In the genomic region with DNA sequence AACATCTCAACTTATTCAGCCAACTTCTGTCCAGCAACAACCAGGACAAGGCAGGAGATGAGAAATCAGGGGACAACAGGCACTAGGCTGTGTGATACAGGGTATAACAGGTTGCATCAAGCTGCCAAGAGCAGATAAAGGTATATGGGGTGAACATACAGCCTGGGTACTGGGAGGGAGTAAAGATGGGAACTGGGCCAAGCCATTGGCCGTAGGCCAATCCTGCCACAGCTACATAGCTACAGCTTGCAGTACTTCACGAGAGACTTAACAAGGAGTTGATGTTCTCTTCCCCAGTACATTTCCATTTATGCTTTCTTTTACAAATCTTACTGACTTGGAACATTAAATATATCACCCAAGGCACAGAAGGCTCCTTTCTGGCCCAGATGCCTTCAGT, we compare ENCODE assay signal across 10 mouse cellular contexts.
DNase-seq lines count a peak whose midpoint lies in the region; ATAC-seq lines count a peak whose summit lies in the region.
"Had no signal": no experiment of that assay in that cellular context is flagged by ENCODE, and none has a peak within 500 bp of the region (broad histone marks: within the 10 kb centered on the region; RNA-seq: fewer than 3 reads in every experiment).

No protein-coding gene starts in this region.

- WGBS in kidney, embryonic 14.5 days: 72% methylated on average over 2 of the region's 2 CpGs

- no peaks in the 10 kb centered on the region for H3K36me3 ChIP-seq in kidney, embryonic 14.5 days (ENCODE audit: control insufficient read depth, insufficient read depth, low read length)
- H3K36me3 ChIP-seq: midbrain, embryonic 15.5 days had no signal

- intact Hi-C loops in left cerebral cortex, postnatal 10 days (cut with DNase I): no loop called here

- no peak overlapping the region for H3K9ac ChIP-seq in kidney, embryonic 14.5 days (ENCODE audit: low read depth, low read length)
- H3K9ac ChIP-seq: midbrain, embryonic 15.5 days had no signal

- DNase-seq in cerebellum, postnatal 10 days: peak; percentile 76 to 83
- no peak for DNase-seq in cerebellum, adult 9-11 months
- peak; percentile 9 for DNase-seq in kidney, adult 9 months
- DNase-seq in adrenal gland, postnatal 25 days: peak; percentile 39
- peak; percentile 38 to 68 for DNase-seq in left cerebral cortex, postnatal 10 days (ENCODE audit: extremely low spot score in 1 of 2, low spot score in 2 of 2)
- DNase-seq in gastrocnemius, postnatal 25 days: no peak
- no peak for DNase-seq in heart, adult 18-20 months
- DNase-seq: spleen, adult 18-20 months had no signal

- H3K4me1 ChIP-seq in kidney, embryonic 14.5 days (ENCODE audit: control insufficient read depth, insufficient read depth, low read length): no peaks in the 10 kb centered on the region

- H3K9me3 ChIP-seq in kidney, embryonic 14.5 days (ENCODE audit: control insufficient read depth, low read length): no peaks in the 10 kb centered on the region
- H3K9me3 ChIP-seq: midbrain, embryonic 15.5 days had no signal

- H3K4me2 ChIP-seq in kidney, embryonic 14.5 days (replicated peaks; ENCODE audit: low read depth, low read length): no peak overlapping the region
- H3K4me2 ChIP-seq: midbrain, embryonic 15.5 days had no signal

- ATAC-seq in kidney, embryonic 14.5 days (ENCODE audit: low FRiP score, low TSS enrichment): no peak
- ATAC-seq: midbrain, embryonic 15.5 days had no signal

- no peak overlapping the region for H3K27ac ChIP-seq in kidney, embryonic 14.5 days (ENCODE audit: low read depth, low read length)
- H3K27ac ChIP-seq: midbrain, embryonic 15.5 days had no signal

- no peaks in the 10 kb centered on the region for H3K27me3 ChIP-seq in kidney, embryonic 14.5 days (ENCODE audit: control insufficient read depth, insufficient read depth, low read length)
- H3K27me3 ChIP-seq: midbrain, embryonic 15.5 days had no signal

- no peak overlapping the region for H3K4me3 ChIP-seq in kidney, embryonic 14.5 days (ENCODE audit: low read length)
- H3K4me3 ChIP-seq: midbrain, embryonic 15.5 days had no signal

Comparison
In these comparisons a context has a peak if more than half of its experiments do, and no peak if none do; other contexts are left out.
1. DNase-seq: peak in cerebellum, postnatal 10 days (2 of 2), kidney, adult 9 months (single experiment), adrenal gland, postnatal 25 days (single experiment) and left cerebral cortex, postnatal 10 days (2 of 2); none in cerebellum, adult 9-11 months (single experiment), gastrocnemius, postnatal 25 days (single experiment) and heart, adult 18-20 months (0 of 2).